ENCODE assay signal across 8 mouse cellular contexts in genomic region chr3:104639749-104640368, GRCm38 (mm10). TPM values are rescaled to one million over a fixed set of nuclear protein-coding genes. Genes with fewer than 3 reads are reported as not detected.
DNase-seq lines count a peak whose midpoint lies in the region; ATAC-seq and TF ChIP-seq lines count a peak whose summit lies in the region.

No protein-coding gene starts in this region.

- WGBS in kidney, postnatal 0 days, result 25% methylated on average over 10 of the region's 10 CpGs
- 39% methylated on average over 10 of the region's 10 CpGs for WGBS in kidney, adult 2 months
- WGBS in embryonic facial prominence, embryonic 11.5 days, result 11% methylated on average over 10 of the region's 10 CpGs
- WGBS in intestine, postnatal 0 days, result 25% methylated on average over 10 of the region's 10 CpGs

- TF ChIP-seq CTCF in kidney, postnatal 0 days (IDR thresholded peaks at IDR 0.05; ENCODE audit: low read depth), result no peak
- TF ChIP-seq CTCF in kidney, adult 2 months (conservative IDR thresholded peaks at IDR 0.05; ENCODE audit: insufficient read depth, insufficient read length, low read depth, low read length), result no peak
- no peak for TF ChIP-seq CTCF in intestine, postnatal 0 days (IDR thresholded peaks at IDR 0.05; ENCODE audit: low read depth)

- no peaks in the 10 kb centered on the region for H3K36me3 ChIP-seq in kidney, postnatal 0 days (ENCODE audit: insufficient read depth, low read length)
- H3K36me3 ChIP-seq in kidney, adult 2 months (ENCODE audit: control insufficient read depth, insufficient read depth, low read length), result no peaks in the 10 kb centered on the region
- no peaks in the 10 kb centered on the region for H3K36me3 ChIP-seq in embryonic facial prominence, embryonic 11.5 days (replicated peaks; ENCODE audit: control insufficient read depth, insufficient read depth, low read depth, low read length)
- H3K36me3 ChIP-seq in intestine, postnatal 0 days (ENCODE audit: control insufficient read depth, insufficient read depth), result no peaks in the 10 kb centered on the region
- peaks cover 3% of the 10 kb centered on the region for H3K36me3 ChIP-seq in myocyte (ENCODE audit: control insufficient read depth, insufficient read depth)

- H3K9ac ChIP-seq in kidney, postnatal 0 days (ENCODE audit: low read depth, low read length), result no peak overlapping the region
- H3K9ac ChIP-seq in embryonic facial prominence, embryonic 11.5 days (replicated peaks; ENCODE audit: low read length), result no peak overlapping the region
- peak overlapping the region; percentile 13; the same call in 1 of the 2 replicates for H3K9ac ChIP-seq in intestine, postnatal 0 days (ENCODE audit: low read depth, low read length)

- H3K9me3 ChIP-seq in kidney, postnatal 0 days (replicated peaks; ENCODE audit: low read length), result no peaks in the 10 kb centered on the region
- no peaks in the 10 kb centered on the region for H3K9me3 ChIP-seq in embryonic facial prominence, embryonic 11.5 days (replicated peaks; ENCODE audit: control insufficient read depth, low read length)
- no peaks in the 10 kb centered on the region for H3K9me3 ChIP-seq in intestine, postnatal 0 days (ENCODE audit: control insufficient read depth)

- H3K4me3 ChIP-seq in kidney, postnatal 0 days (replicated peaks; ENCODE audit: low read depth, low read length), result peak overlapping the region; percentile 75
- no peak overlapping the region for H3K4me3 ChIP-seq in kidney, adult 2 months (ENCODE audit: insufficient read depth, low read depth, low read length)
- H3K4me3 ChIP-seq in embryonic facial prominence, embryonic 11.5 days (ENCODE audit: low read depth, low read length), result peak overlapping the region; percentile 87
- peak overlapping the region; percentile 89 for H3K4me3 ChIP-seq in intestine, postnatal 0 days (ENCODE audit: low read depth, low read length)
- H3K4me3 ChIP-seq in myocyte, result peak overlapping the region; percentile 87

- H3ac ChIP-seq in myocyte (ENCODE audit: control insufficient read depth, insufficient read length), result peak overlapping the region; percentile 59

- H3K27me3 ChIP-seq in kidney, postnatal 0 days (ENCODE audit: insufficient read depth, low read length), result no peaks in the 10 kb centered on the region
- no peaks in the 10 kb centered on the region for H3K27me3 ChIP-seq in kidney, adult 2 months (replicated peaks; ENCODE audit: control insufficient read depth, insufficient read depth, low read length)
- H3K27me3 ChIP-seq in embryonic facial prominence, embryonic 11.5 days (ENCODE audit: control insufficient read depth, insufficient read depth, low read length), result no peaks in the 10 kb centered on the region
- H3K27me3 ChIP-seq in intestine, postnatal 0 days (replicated peaks; ENCODE audit: control insufficient read depth, insufficient read depth, low read length), result no peaks in the 10 kb centered on the region
- H3K27me3 ChIP-seq in myocyte (ENCODE audit: control insufficient read depth, insufficient read depth, insufficient read length), result no peaks in the 10 kb centered on the region

- H3K4me2 ChIP-seq in kidney, postnatal 0 days (ENCODE audit: low read length), result peak overlapping the region; percentile 97
- H3K4me2 ChIP-seq in embryonic facial prominence, embryonic 11.5 days (ENCODE audit: low read depth, low read length), result peak overlapping the region; percentile 96
- peak overlapping the region; percentile 99 for H3K4me2 ChIP-seq in intestine, postnatal 0 days (replicated peaks; ENCODE audit: low read depth)
- peak overlapping the region; percentile 89 for H3K4me2 ChIP-seq in myocyte (ENCODE audit: low read depth)

- H3K79me2 ChIP-seq in myocyte (ENCODE audit: control insufficient read depth, insufficient read depth), result peaks cover 76% of the 10 kb centered on the region

- TF ChIP-seq POLR2A in kidney, adult 2 months (IDR thresholded peaks at IDR 0.05; ENCODE audit: low read depth, low read length), result no peak
- TF ChIP-seq POLR2A in myocyte (IDR thresholded peaks at IDR 0.05; ENCODE audit: insufficient read length, low read depth), result no peak

- DNase-seq in kidney, postnatal 0 days (ENCODE audit: low spot score), result no peak
- DNase-seq in kidney, adult 2 months, result no peak
- DNase-seq in embryonic facial prominence, embryonic 11.5 days (ENCODE audit: low spot score), result no peak
- no peak for DNase-seq in adrenal gland, postnatal 4 days (ENCODE audit: low spot score in 2 of 2)
- no peak for DNase-seq in left cerebral cortex, adult 8-10 months (ENCODE audit: low spot score in 2 of 2)

- ATAC-seq in kidney, postnatal 0 days (replicated peaks; ENCODE audit: low FRiP score, low read depth), result no peak
- no peak for ATAC-seq in embryonic facial prominence, embryonic 11.5 days (replicated peaks; ENCODE audit: insufficient number of reproducible peaks, low FRiP score, low TSS enrichment, low read depth)
- no peak for ATAC-seq in intestine, postnatal 0 days
- ATAC-seq in inflammation-experienced regulatory T-cells, adult 6 months, result no peak

- H3K27ac ChIP-seq in kidney, postnatal 0 days, result no peak overlapping the region
- no peak overlapping the region for H3K27ac ChIP-seq in kidney, adult 2 months (ENCODE audit: insufficient read depth, low read depth, low read length)
- no peak overlapping the region for H3K27ac ChIP-seq in embryonic facial prominence, embryonic 11.5 days (replicated peaks; ENCODE audit: low read depth, low read length)
- H3K27ac ChIP-seq in intestine, postnatal 0 days (ENCODE audit: low read depth, low read length), result no peak overlapping the region

- H3K4me1 ChIP-seq in kidney, postnatal 0 days (replicated peaks; ENCODE audit: insufficient read depth, low read length), result no peaks in the 10 kb centered on the region
- no peaks in the 10 kb centered on the region for H3K4me1 ChIP-seq in kidney, adult 2 months (ENCODE audit: control insufficient read depth, insufficient read depth, low read length)
- no peaks in the 10 kb centered on the region for H3K4me1 ChIP-seq in embryonic facial prominence, embryonic 11.5 days (ENCODE audit: control insufficient read depth, insufficient read depth, low read length)
- H3K4me1 ChIP-seq in intestine, postnatal 0 days (replicated peaks; ENCODE audit: control insufficient read depth, insufficient read depth, low read length), result no peaks in the 10 kb centered on the region

TF ChIP-seq in myocyte, 11 proteins besides CTCF, POLR2A, EP300 and RAD21:
- TF ChIP-seq TCF3 (IDR thresholded peaks at IDR 0.05; ENCODE audit: insufficient read length, low read depth), result no peak
- no peak for TF ChIP-seq SRF (IDR thresholded peaks at IDR 0.05; ENCODE audit: control insufficient read depth, insufficient read length, low read depth)
- TF ChIP-seq POLR2AphosphoS2 (IDR thresholded peaks at IDR 0.05; ENCODE audit: insufficient read length, low read depth), result no peak
- no peak for TF ChIP-seq CEBPB (IDR thresholded peaks at IDR 0.05; ENCODE audit: insufficient read depth, poor library complexity, severe bottlenecking)
- TF ChIP-seq REST (IDR thresholded peaks at IDR 0.05; ENCODE audit: insufficient read depth, insufficient read length), result no peak
- no peak for TF ChIP-seq E2F4 (IDR thresholded peaks at IDR 0.05; ENCODE audit: insufficient read depth)
- no peak for TF ChIP-seq TCF12 (IDR thresholded peaks at IDR 0.05; ENCODE audit: insufficient read depth, poor library complexity, severe bottlenecking)
- TF ChIP-seq USF1 (IDR thresholded peaks at IDR 0.05; ENCODE audit: low read depth), result no peak
- TF ChIP-seq MYOD1 (IDR thresholded peaks at IDR 0.05; ENCODE audit: control insufficient read depth in 1 of 3, insufficient read length in 2 of 3, low read depth in 2 of 3), result no peak
- no peak for TF ChIP-seq MYOG (IDR thresholded peaks at IDR 0.05; ENCODE audit: control insufficient read depth in 1 of 3, insufficient read depth in 1 of 3, insufficient read length in 2 of 3, low read depth in 2 of 3)
- no peak for TF ChIP-seq MAX (IDR thresholded peaks at IDR 0.05; ENCODE audit: low read depth)
TF ChIP-seq in myocyte: peak in this region for 0.

RNA-seq across cellular contexts. Expression of gene Slc16a1, which starts 1.4 kb away (rescaled TPM):
- polyA plus RNA-seq in kidney, postnatal 0 days (2015; fragmentation: Nextera tagmentation; extraction: Ambion mirVana), result 39.6 and 43.2 TPM in 2 replicates
- 18.3 and 23.1 TPM in 2 replicates for polyA plus RNA-seq in kidney, adult 2 months (2012; rRNA removed)
- polyA plus RNA-seq in embryonic facial prominence, embryonic 11.5 days (2014; fragmentation: Nextera tagmentation; extraction: Ambion mirVana), result 45.9 and 46.6 TPM in 2 replicates
- polyA plus RNA-seq in intestine, postnatal 0 days (2015; fragmentation: Nextera tagmentation; extraction: Ambion mirVana), result 36.6 and 36.7 TPM in 2 replicates
- polyA plus RNA-seq in myocyte (2012; fragmentation: generic; extraction: Trizol), result 24.7 TPM
- total RNA-seq in adrenal gland, postnatal 4 days (2021), result 10 to 100 TPM; 57.6 to 63.5 TPM
- 1 to 10 TPM; 5.7 to 9.9 (median 7.0) TPM for polyA plus RNA-seq in inflammation-experienced regulatory T-cells, adult 6 months (2017; shearing (Covaris generic))
- 10 to 100 TPM; 19.6 to 26.0 (median 21.9) TPM for total RNA-seq in left cerebral cortex, adult 8-10 months (2022)
